Mouse (Mus musculus) lung, adult 2 months (tissue): Measurements from ENCODE around the gene Tmem161a.

ENCODE experiments used
- CTCF ChIP-seq: fragments of 200-500 bp; IDR thresholded peaks from 2 replicates; pipeline ENCODE4 v1.5.1; 2011; ENCODE audit warnings: mild to moderate bottlenecking, low read length, control low read depth; ENCODE audit not compliant: insufficient read depth
- POLR2A ChIP-seq: fragments of 200-500 bp; IDR thresholded peaks from 2 replicates; pipeline ENCODE4 v1.6.1; 2011; ENCODE audit warnings: low read depth, mild to moderate bottlenecking, control low read depth, low read length, borderline replicate concordance; ENCODE audit errors: extremely low read depth

- TF ChIP-seq POLR2A (no peak), CTCF (no peak)
Observed at GRCm38 (mm10) chr8:70150158-70150557, 22.0 kb upstream of the Tmem161a start.
